Comparison of ENCODE assay signal across 21 mouse cellular contexts in the genomic region with DNA sequence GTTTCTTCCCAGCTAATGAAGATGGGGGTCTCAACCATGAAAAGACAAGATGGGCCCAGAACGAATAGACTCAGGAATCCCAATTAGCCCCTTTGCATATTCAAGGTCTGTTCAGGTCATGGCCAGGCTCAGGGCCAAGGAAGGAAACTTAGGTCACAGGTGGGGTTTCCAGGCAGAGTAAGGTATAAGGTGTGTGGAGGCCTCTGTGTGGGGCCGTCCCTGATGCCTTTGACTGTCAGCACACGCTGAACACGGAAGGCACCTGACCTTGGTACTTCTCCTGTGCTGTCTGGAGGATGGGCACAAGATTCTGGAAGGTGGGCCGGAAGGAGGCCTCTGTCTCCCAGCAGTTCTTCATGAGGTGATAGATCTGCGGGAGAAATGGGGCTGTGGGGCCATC. TPM values are rescaled to one million over a fixed set of nuclear protein-coding genes. Genes with fewer than 3 reads are reported as not detected.
"Had no signal": no experiment of that assay in that cellular context is flagged by ENCODE, and none has a peak within 500 bp of the region (broad histone marks: within the 10 kb centered on the region; RNA-seq: fewer than 3 reads in every experiment).

No protein-coding gene starts in this region.

- H3K36me3 ChIP-seq: lung, embryonic 15.5 days; midbrain, embryonic 12.5 days had no signal

- H3K27me3 ChIP-seq: lung, embryonic 15.5 days; megakaryocyte, embryonic 14.5 days; midbrain, embryonic 12.5 days; neural tube, embryonic 13.5 days; neural tube, embryonic 15.5 days had no signal

- DNase-seq: lung, adult 2 months; lung, postnatal 14 days; lung, postnatal 36 days; midbrain, embryonic 14.5 days; retina, postnatal 1 day; right cerebral cortex, adult 18-20 months; right cerebral cortex, postnatal 25 days; right cerebral cortex, postnatal 4 days; spleen, adult 18-20 months; thymus, adult 18-20 months; thymus, postnatal 14 days; thymus, postnatal 36 days had no signal

- H3K4me2 ChIP-seq: lung, embryonic 15.5 days; midbrain, embryonic 12.5 days; neural tube, embryonic 13.5 days; neural tube, embryonic 15.5 days had no signal

- H3K27ac ChIP-seq: lung, embryonic 15.5 days; macrophage; midbrain, embryonic 12.5 days; neural tube, embryonic 13.5 days; neural tube, embryonic 15.5 days had no signal

- H3K9ac ChIP-seq: lung, embryonic 15.5 days; midbrain, embryonic 12.5 days; neural tube, embryonic 13.5 days; neural tube, embryonic 15.5 days had no signal

- H3K4me3 ChIP-seq: lung, embryonic 15.5 days; megakaryocyte, embryonic 14.5 days; midbrain, embryonic 12.5 days; myocyte; neural tube, embryonic 13.5 days; neural tube, embryonic 15.5 days had no signal

- H3K9me3 ChIP-seq: lung, embryonic 15.5 days; megakaryocyte, embryonic 14.5 days; midbrain, embryonic 12.5 days; neural tube, embryonic 13.5 days; neural tube, embryonic 15.5 days had no signal

- H3K4me1 ChIP-seq: neural tube, embryonic 13.5 days; neural tube, embryonic 15.5 days had no signal

- ATAC-seq: lung, postnatal 0 days; midbrain, embryonic 16.5 days had no signal

RNA-seq across cellular contexts. Expression of gene Gm49373, which starts 31.9 kb away (rescaled TPM):
- polyA plus RNA-seq: macrophage had no signal
